Mouse (Mus musculus) kidney, postnatal 10 days (tissue): ENCODE measurements at regions not wholly inside any gene's neighbourhood (a gene's known extent, or its start where the extent isn't known, plus 50 kb on each side); places are given as distances from the start of the nearest gene placed in this dataset.

ENCODE experiments used
- DNase-seq: peaks from one replicate; pipeline ENCODE4 v3.0.0; 2021; ENCODE audit warnings: mixed read lengths

- no peak for DNase-seq
Measured at GRCm38 (mm10) chr17:45784496-45784895, 50.9 kb upstream of the 1600014C23Rik start.
